Mouse (Mus musculus): ENCODE results near the gene Ctbp1. TPM values are rescaled to one million over a fixed set of nuclear protein-coding genes. Genes with fewer than 3 reads are reported as not detected.

Gene Ctbp1
- polyA plus RNA-seq, 1 experiment from 2014 or later = 552 TPM

DNA sequence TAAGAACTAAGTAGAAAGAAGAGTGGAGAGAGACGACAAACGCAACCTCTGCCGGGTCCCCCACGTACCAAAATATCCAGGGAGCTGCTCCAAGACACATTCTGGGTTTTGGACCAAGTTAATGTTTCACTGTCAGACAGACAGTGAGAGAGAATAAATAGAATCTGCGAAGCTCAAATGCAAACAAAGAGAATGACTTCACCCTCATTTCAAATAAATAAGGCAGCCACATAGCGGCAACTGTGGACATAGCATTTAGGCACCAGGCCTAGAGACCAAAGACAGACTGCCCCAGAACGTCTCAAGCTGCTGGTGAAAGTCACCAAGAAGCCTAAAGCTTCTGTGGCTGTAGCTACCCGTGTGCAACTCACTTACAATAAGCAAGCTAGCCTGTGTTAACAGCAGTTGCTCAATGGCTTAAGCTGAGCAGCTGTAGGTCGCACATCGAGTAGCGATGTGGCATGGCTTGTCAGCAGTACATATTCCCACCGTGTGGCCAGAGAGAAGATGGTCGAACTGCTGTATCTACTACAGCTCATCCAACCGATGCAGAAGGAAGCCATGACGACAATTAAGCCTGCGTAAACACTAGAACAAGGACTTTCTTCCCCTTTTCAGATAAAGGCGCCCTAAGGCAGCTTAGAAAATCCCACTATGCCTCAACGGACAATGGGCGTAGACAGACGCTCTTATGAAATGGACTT, 55.9 kb downstream of the Ctbp1 start:
- ATAC-seq (ENCODE audit: low FRiP score) = no peak
- Histone ChIP-seq H3K9ac (no peak overlapping the region), H3K4me1 (peaks cover 13% of the 10 kb centered on the region), H3K27ac (no peak overlapping the region), H3K36me3 (replicated peaks) (no peaks in the 10 kb centered on the region), H3K27me3 (no peaks in the 10 kb centered on the region), H3K4me3 (replicated peaks) (no peak overlapping the region), H3K4me2 (no peak overlapping the region), H3K9me3 (no peaks in the 10 kb centered on the region)
- WGBS = 78% methylated on average over 20 of the region's 20 CpGs

DNA sequence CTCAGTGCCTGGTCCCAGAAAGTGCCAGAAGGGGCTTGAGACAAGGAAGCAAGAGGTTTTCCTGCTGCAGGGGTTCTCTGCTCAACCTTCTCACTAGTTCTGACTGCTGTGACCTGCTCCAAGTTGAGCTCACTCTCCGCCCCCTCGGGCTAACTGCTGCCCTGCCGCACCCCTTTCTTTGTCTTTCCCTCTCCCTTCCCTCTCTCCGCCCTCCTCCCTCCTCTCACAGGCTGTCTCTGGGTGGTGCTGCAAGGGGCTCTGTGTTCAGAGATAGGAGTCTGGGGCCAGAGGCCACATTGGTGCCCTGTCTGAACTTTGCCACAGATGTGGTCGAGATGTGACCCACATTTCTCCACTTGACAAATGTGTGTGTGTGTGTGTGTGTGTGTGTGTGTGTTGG, 56.7 kb downstream of the Ctbp1 start, which contains the start of gene Spon2:
Spon2 (minus strand) TSS at position 375 of the 400 bp plus-strand sequence.
- Histone ChIP-seq H3K9ac (peak within 1 kb of the TSS; percentile 17; the same call in 1 of the 2 replicates), H3K36me3 (replicated peaks) (no peaks in the 10 kb centered on the region), H3K4me3 (replicated peaks) (no peak within 1 kb of the TSS), H3K9me3 (no peaks in the 10 kb centered on the region), H3K27ac (no peak within 1 kb of the TSS), H3K4me2 (no peak within 1 kb of the TSS), H3K27me3 (no peaks in the 10 kb centered on the region), H3K4me1 (peaks cover 13% of the 10 kb centered on the region)
- 15% methylated on average over 5 of the region's 5 CpGs for WGBS
- no peak for ATAC-seq (ENCODE audit: low FRiP score)

DNA sequence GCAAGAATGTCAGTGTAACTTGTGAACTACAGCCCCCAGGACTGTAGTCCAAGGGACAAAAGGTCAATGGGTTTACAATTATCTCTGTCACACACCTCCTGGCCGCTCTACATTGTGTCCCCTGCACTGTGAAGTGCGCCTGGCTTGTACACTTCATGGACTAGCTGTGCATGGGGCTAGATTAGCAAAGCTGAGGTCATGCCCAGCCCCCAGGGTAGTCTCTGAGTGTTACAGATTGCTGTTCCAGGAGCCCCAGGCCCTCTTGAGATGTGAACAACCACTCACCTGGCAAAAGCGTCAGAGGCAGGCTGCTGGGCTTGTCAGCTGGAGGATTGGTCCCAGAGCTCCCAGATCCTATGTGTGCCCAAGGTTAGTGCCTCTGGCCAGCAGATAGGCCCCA, 57.1 kb downstream of the Ctbp1 start:
- no peak overlapping the region for H3K9ac ChIP-seq
- H3K4me2 ChIP-seq = no peak overlapping the region
- no peak for ATAC-seq (ENCODE audit: low FRiP score)
- no peaks in the 10 kb centered on the region for H3K27me3 ChIP-seq
- H3K4me1 ChIP-seq = peaks cover 13% of the 10 kb centered on the region
- H3K4me3 ChIP-seq (replicated peaks) = no peak overlapping the region
- no peaks in the 10 kb centered on the region for H3K9me3 ChIP-seq
- H3K36me3 ChIP-seq (replicated peaks) = no peaks in the 10 kb centered on the region
- 44% methylated on average over 3 of the region's 3 CpGs for WGBS
- H3K27ac ChIP-seq = no peak overlapping the region

DNA sequence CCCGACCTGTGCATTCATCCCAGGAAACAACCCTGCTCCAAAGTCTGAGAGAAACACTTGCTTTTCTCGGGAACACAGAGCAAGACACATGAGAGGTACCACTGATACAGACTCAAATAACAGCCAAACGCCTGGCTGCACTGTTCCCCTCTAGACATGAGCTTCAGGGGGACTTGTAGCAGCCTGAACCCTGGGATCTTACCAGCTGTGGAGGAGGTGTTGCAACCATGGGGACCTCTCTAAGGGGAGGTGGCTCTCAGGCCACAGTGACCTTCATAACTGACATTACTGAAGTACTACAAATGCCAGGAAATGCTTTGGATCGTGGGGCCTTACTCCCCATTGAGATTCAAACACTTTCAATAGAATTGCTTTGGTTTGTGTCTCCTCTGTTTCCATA, 60.1 kb downstream of the Ctbp1 start:
- peaks cover 13% of the 10 kb centered on the region for H3K4me1 ChIP-seq
- no peaks in the 10 kb centered on the region for H3K27me3 ChIP-seq
- H3K4me3 ChIP-seq (replicated peaks) = no peak overlapping the region
- ATAC-seq (ENCODE audit: low FRiP score) = no peak
- no peaks in the 10 kb centered on the region for H3K36me3 ChIP-seq (replicated peaks)
- no peak overlapping the region for H3K4me2 ChIP-seq
- no peak overlapping the region for H3K27ac ChIP-seq
- no peaks in the 10 kb centered on the region for H3K9me3 ChIP-seq
- WGBS = 76% methylated on average over 4 of the region's 4 CpGs
- H3K9ac ChIP-seq = no peak overlapping the region

DNA sequence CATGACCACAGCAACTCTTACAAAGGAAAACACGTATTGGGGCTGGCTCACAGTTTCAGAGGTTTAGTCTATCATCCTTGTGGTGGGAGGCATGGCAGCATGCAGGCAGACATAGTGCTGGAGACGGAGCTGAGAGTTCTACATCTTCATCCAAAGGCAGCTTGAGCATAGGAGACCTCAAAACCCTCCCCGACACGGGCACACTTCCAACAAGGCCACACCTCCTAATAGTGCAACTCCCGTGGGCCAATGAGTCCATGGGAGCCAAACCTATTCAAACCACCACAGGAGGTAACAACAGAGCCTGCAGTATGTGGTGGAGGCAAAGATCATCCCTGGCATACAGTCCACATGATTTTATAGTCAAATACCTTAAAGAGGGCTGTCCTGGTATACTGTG, 63.5 kb downstream of the Ctbp1 start:
- Histone ChIP-seq H3K9me3 (no peaks in the 10 kb centered on the region), H3K27me3 (no peaks in the 10 kb centered on the region), H3K9ac (no peak overlapping the region), H3K4me1 (no peaks in the 10 kb centered on the region), H3K27ac (no peak overlapping the region), H3K36me3 (replicated peaks) (no peaks in the 10 kb centered on the region), H3K4me2 (no peak overlapping the region), H3K4me3 (replicated peaks) (no peak overlapping the region)
- no peak for ATAC-seq (ENCODE audit: low FRiP score)
- WGBS = 72% methylated on average over 5 of the region's 5 CpGs

DNA sequence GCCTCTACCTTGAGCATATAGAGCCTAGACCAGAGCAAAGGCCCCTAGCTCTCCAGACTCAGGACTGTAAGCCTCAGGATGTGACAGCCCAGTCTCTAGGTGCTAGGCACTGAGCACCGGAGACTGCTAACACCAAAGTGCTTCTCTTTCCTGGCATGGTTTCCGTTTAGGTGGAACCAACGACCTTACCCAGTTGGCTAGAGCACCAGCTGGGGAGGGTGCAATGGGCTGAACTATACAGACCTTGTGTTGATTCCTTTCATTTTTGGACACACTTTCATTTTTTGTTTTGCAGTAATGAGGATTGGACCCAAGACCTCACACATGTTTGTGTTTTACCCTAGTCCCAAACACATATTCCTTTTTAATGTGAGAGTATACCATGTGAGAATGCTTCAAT, 64.3 kb downstream of the Ctbp1 start:
- no peak overlapping the region for H3K27ac ChIP-seq
- 92% methylated on average over 3 of the region's 3 CpGs for WGBS
- no peak for ATAC-seq (ENCODE audit: low FRiP score)

DNA sequence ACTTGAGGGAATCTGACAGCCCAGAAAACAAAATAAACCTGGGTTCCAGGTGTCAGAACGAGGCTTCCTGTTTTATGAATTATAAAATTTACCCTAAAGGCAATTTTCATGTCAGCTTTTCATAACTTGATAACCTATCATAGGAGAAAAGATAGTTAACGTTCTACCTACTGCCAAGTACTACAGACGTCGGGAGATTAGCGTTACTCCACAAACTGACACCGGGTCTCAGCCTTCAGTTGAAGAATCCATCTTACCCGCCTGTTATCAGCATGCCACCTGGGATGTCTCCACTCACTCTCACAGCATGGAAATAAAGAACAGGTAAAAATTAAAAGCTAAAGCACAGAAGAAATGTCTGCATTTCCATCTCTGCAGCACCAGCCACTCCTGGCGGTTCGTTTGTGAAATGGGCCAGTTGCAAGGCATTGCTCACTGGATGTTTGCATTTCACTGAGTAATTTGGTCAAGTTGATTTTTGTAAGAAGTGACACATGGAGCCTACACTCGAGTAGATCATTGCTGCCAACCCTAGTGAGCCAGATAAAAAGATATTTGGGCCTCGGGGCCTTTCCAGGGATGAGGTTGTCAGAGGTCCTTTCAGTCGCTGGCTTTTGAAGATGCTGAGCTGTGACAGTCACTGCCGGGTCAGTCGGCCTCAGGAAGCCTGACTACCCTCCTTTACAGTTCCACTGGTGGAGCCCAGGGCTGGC, 66.1 kb downstream of the Ctbp1 start:
- no peak overlapping the region for H3K4me2 ChIP-seq
- no peaks in the 10 kb centered on the region for H3K36me3 ChIP-seq (replicated peaks)
- H3K4me1 ChIP-seq = no peaks in the 10 kb centered on the region
- no peak overlapping the region for H3K4me3 ChIP-seq (replicated peaks)
- no peaks in the 10 kb centered on the region for H3K9me3 ChIP-seq
- H3K27ac ChIP-seq = no peak overlapping the region
- no peak overlapping the region for H3K9ac ChIP-seq
- H3K27me3 ChIP-seq = no peaks in the 10 kb centered on the region
- 78% methylated on average over 14 of the region's 14 CpGs for WGBS
- ATAC-seq (ENCODE audit: low FRiP score) = no peak

More for the DNA sequence above, 64.3 kb downstream of the Ctbp1 start:
- no peaks in the 10 kb centered on the region for H3K27me3 ChIP-seq
- no peak overlapping the region for H3K4me2 ChIP-seq
- no peak overlapping the region for H3K4me3 ChIP-seq (replicated peaks)
- no peak overlapping the region for H3K9ac ChIP-seq
- no peaks in the 10 kb centered on the region for H3K36me3 ChIP-seq (replicated peaks)
- no peaks in the 10 kb centered on the region for H3K4me1 ChIP-seq
- H3K9me3 ChIP-seq = no peaks in the 10 kb centered on the region

DNA sequence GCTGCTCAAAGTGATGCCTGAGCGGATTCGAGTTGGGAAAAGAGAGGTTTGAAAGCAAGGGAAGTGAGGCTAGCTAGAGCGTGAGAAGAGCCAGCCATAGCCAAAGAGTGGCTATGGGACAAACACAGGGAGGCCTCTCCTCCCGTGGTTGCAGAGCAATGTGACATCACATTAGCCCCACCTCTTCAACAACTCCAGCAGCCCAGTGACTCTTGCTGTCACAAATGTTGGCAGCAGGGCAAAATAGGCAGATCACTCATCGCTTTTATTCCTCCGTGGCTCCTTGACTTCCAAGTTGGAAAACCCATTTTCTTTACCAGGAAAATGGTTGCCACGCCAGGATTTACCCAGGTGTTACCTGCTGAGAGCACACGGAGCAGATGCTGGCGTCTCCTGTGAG, 67.7 kb downstream of the Ctbp1 start:
- WGBS = 52% methylated on average over 9 of the region's 9 CpGs
- Histone ChIP-seq H3K27me3 (peaks cover 4% of the 10 kb centered on the region; the same call in 1 of the 2 replicates), H3K9me3 (no peaks in the 10 kb centered on the region), H3K9ac (no peak overlapping the region), H3K4me3 (replicated peaks) (no peak overlapping the region), H3K4me1 (no peaks in the 10 kb centered on the region), H3K27ac (no peak overlapping the region), H3K4me2 (no peak overlapping the region), H3K36me3 (replicated peaks) (no peaks in the 10 kb centered on the region)
- ATAC-seq (ENCODE audit: low FRiP score) = no peak

DNA sequence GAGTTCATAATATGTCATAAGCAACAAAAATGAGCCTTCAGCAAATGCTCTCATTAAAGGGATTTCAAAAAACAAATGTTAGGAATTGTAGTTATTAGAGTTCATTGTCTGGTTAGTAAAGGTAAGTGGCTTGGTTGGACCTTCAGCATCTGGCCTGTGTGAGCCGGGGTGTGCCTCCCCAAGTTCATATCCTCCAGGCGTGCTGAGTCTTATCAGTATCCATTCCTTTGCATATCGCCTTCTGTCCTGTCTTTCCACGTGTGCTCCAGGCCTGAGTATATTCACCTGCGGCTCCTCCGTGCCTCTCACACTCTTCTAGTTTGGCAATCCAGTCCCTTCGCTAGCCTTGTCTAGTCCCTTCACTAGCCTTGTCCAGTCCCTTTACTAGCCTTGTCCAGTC, 68.5 kb downstream of the Ctbp1 start:
- Histone ChIP-seq H3K9ac (no peak overlapping the region), H3K4me3 (replicated peaks) (no peak overlapping the region), H3K36me3 (replicated peaks) (no peaks in the 10 kb centered on the region), H3K4me1 (no peaks in the 10 kb centered on the region), H3K27me3 (peaks cover 4% of the 10 kb centered on the region; the same call in 1 of the 2 replicates), H3K27ac (no peak overlapping the region), H3K9me3 (no peaks in the 10 kb centered on the region), H3K4me2 (no peak overlapping the region)
- no peak for ATAC-seq (ENCODE audit: low FRiP score)
- 89% methylated on average over 7 of the region's 7 CpGs for WGBS

DNA sequence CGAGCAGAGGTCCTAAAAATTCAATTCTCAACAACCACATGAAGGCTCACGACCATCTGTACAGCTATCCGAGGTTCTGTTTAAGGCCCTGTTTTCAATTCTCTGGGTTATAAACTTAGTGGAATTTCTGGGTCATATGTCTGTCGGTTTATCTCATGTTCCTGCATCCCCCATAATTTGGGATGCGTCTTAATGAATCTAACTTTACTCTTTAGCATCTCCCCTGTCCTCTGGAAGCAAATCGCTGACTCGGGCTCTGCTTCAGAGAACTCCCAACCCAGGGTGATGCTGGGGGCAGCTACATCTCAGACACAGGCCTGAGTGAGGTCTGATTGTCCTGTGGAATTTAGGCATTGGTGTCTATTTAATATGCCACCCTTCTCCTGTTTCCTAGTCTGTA, 70.5 kb downstream of the Ctbp1 start:
- ATAC-seq (ENCODE audit: low FRiP score) = no peak
- no peak overlapping the region for H3K9ac ChIP-seq
- H3K4me3 ChIP-seq (replicated peaks) = no peak overlapping the region
- H3K27ac ChIP-seq = no peak overlapping the region
- 80% methylated on average over 7 of the region's 7 CpGs for WGBS
- H3K36me3 ChIP-seq (replicated peaks) = no peaks in the 10 kb centered on the region
- no peaks in the 10 kb centered on the region; the same call in 1 of the 2 replicates for H3K4me1 ChIP-seq
- no peak overlapping the region for H3K4me2 ChIP-seq
- H3K9me3 ChIP-seq = no peaks in the 10 kb centered on the region
- peaks cover 4% of the 10 kb centered on the region; the same call in 1 of the 2 replicates for H3K27me3 ChIP-seq

DNA sequence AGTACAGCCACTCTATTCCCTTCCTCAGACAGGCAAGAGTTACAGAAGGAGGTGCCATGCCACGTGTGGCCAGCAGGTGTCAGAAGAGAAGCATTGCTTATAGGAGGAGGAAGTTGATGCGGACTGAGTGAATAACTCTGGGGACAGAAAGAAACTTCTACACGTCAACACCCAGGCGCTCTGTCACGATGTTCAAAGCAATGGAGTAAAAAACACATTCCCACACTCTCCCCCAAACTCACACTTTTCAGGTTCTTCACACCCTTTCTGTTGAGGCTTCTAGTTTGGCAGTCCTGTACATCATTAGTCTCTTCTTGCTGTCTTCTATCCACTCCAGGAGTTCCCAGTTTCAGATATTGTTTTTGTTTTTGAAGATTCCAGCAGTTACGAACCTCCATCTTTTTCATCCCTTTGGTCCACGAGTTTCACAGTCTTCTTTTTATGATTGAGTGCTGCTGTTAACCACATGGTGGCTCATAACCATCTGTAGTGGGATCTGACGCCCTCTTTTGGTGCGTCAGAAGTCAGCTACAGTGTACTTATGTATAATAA, 71.0 kb downstream of the Ctbp1 start:
- H3K9me3 ChIP-seq = no peaks in the 10 kb centered on the region
- no peak for ATAC-seq (ENCODE audit: low FRiP score)
- H3K36me3 ChIP-seq (replicated peaks) = no peaks in the 10 kb centered on the region
- peaks cover 4% of the 10 kb centered on the region; the same call in 1 of the 2 replicates for H3K27me3 ChIP-seq
- WGBS = 18% methylated on average over 9 of the region's 9 CpGs
- H3K9ac ChIP-seq = no peak overlapping the region
- no peaks in the 10 kb centered on the region; the same call in 1 of the 2 replicates for H3K4me1 ChIP-seq
- no peak overlapping the region for H3K27ac ChIP-seq
- peak overlapping the region; percentile 36 for H3K4me2 ChIP-seq
- H3K4me3 ChIP-seq (replicated peaks) = no peak overlapping the region

DNA sequence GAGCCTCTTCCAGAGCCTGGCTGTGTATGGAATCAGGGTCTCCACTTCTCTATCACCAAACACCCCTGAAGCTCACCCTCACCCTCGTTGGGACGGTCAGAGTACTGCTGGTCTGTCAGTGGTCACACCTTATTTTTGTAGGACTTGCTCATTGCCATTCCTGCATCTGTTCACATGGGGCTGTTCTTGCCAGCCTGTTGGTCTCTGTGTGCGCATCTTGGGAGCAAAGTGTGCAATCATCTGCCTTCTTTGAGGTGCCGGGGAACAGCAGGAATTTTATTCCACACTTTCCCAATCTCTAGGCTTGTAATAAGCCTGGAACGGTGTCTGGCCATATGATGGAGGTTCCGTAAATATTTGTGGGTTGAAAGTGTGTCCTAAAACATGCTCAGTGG, 71.6 kb downstream of the Ctbp1 start:
- Histone ChIP-seq H3K27ac (no peak overlapping the region), H3K4me2 (no peak overlapping the region), H3K4me3 (replicated peaks) (no peak overlapping the region), H3K9ac (no peak overlapping the region), H3K9me3 (no peaks in the 10 kb centered on the region), H3K4me1 (no peaks in the 10 kb centered on the region; the same call in 1 of the 2 replicates), H3K27me3 (peaks cover 4% of the 10 kb centered on the region; the same call in 1 of the 2 replicates), H3K36me3 (replicated peaks) (no peaks in the 10 kb centered on the region)
- 82% methylated on average over 6 of the region's 6 CpGs for WGBS
- ATAC-seq (ENCODE audit: low FRiP score) = no peak
